Mouse (Mus musculus): Measurements from ENCODE around the gene Slc17a9. TPM values are rescaled to one million over a fixed set of nuclear protein-coding genes. Genes with fewer than 3 reads are reported as not detected.
A peak's percentile ranks its signal among the peaks of the same experiment; 100 is the strongest.

Gene Slc17a9
- polyA plus RNA-seq, 1 experiment from 2014 or later = 0.40 TPM

- peaks cover 37% of the 10 kb centered on the region for H3K4me1 ChIP-seq (ENCODE audit: insufficient read depth, low read length)
- H3K27me3 ChIP-seq (ENCODE audit: insufficient read depth, low read length) = no peaks in the 10 kb centered on the region
- H3K4me3 ChIP-seq (ENCODE audit: low read length) = peak overlapping the region; percentile 94
- peak; percentile 16; the same call in 1 of the 2 replicates for ATAC-seq (ENCODE audit: low FRiP score, low TSS enrichment)
- WGBS = 4% methylated on average over 26 of the region's 26 CpGs
- H3K36me3 ChIP-seq (ENCODE audit: insufficient read depth, low read length) = no peaks in the 10 kb centered on the region
- peak overlapping the region; percentile 98 for H3K9ac ChIP-seq (replicated peaks; ENCODE audit: low read length)
- H3K27ac ChIP-seq (ENCODE audit: low read length) = peak overlapping the region; percentile 98
- H3K9me3 ChIP-seq (ENCODE audit: low read length) = no peaks in the 10 kb centered on the region
- peak overlapping the region; percentile 67 for H3K4me2 ChIP-seq (replicated peaks; ENCODE audit: low read depth, low read length)
Observed at GRCm38 (mm10) chr2:180701053-180701766, 23.9 kb upstream of the Slc17a9 start.

GRCm38 (mm10) chr2:180701767-180702621, 23.1 kb upstream of the Slc17a9 start:
- Histone ChIP-seq H3K4me3 (ENCODE audit: low read length) (peak overlapping the region; percentile 94), H3K9me3 (ENCODE audit: low read length) (no peaks in the 10 kb centered on the region), H3K4me2 (replicated peaks; ENCODE audit: low read depth, low read length) (peak overlapping the region; percentile 67), H3K9ac (replicated peaks; ENCODE audit: low read length) (peak overlapping the region; percentile 98), H3K4me1 (ENCODE audit: insufficient read depth, low read length) (peaks cover 34% of the 10 kb centered on the region), H3K27me3 (ENCODE audit: insufficient read depth, low read length) (no peaks in the 10 kb centered on the region), H3K36me3 (ENCODE audit: insufficient read depth, low read length) (no peaks in the 10 kb centered on the region), H3K27ac (ENCODE audit: low read length) (peak overlapping the region; percentile 98)
- peak; percentile 96 for ATAC-seq (ENCODE audit: low FRiP score, low TSS enrichment)
- under 1% methylated on average over 65 of the region's 66 CpGs for WGBS

DNA sequence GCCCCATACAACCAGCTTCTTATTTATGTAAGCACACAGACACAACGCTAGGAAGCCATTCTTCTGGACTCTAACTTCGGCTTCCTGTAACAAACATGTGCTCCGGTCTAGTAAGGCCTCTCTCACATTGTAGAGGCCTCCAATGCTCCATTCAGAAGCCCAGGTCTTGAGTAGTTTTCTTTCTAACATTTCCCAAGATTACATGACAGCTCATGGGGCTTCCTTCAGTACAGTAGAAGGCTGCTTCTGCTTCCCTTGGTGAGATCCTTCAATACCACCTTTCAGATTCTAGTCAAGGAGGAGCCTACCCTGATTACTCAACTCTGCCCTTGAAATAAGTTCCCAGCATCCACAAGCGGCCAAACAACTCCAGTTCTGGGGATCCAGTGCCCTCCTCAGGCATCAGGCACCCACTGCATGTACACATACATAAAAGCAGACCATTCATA, 22.3 kb upstream of the Slc17a9 start:
- peak overlapping the region; percentile 98 for H3K9ac ChIP-seq (replicated peaks; ENCODE audit: low read length)
- H3K4me3 ChIP-seq (ENCODE audit: low read length) = peak overlapping the region; percentile 94
- H3K36me3 ChIP-seq (ENCODE audit: insufficient read depth, low read length) = no peaks in the 10 kb centered on the region
- H3K4me1 ChIP-seq (ENCODE audit: insufficient read depth, low read length) = peaks cover 34% of the 10 kb centered on the region
- H3K4me2 ChIP-seq (replicated peaks; ENCODE audit: low read depth, low read length) = peak overlapping the region; percentile 67
- no peaks in the 10 kb centered on the region for H3K9me3 ChIP-seq (ENCODE audit: low read length)
- 32% methylated on average over 4 of the region's 4 CpGs for WGBS
- H3K27ac ChIP-seq (ENCODE audit: low read length) = peak overlapping the region; percentile 98
- H3K27me3 ChIP-seq (ENCODE audit: insufficient read depth, low read length) = no peaks in the 10 kb centered on the region
- no peak for ATAC-seq (ENCODE audit: low FRiP score, low TSS enrichment)

DNA sequence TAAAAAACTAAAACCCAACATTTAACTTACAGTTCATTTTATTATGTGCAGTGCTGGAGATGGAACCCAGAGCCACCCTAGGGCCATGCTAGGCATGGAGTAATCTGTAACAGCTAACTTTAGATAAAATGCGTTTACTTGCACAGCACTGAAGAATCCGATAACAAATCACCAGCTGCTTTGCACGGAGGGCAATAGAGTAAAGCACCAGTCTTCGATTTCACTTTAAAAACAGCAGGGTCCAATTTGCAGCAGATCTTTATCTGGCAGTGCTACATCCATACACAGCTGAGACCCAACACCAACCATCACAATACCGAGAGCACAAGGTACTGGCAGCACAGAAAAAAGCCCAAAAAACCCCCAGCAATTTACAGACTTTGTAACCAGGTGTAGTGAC, 21.9 kb upstream of the Slc17a9 start:
- peaks cover 37% of the 10 kb centered on the region for H3K4me1 ChIP-seq (ENCODE audit: insufficient read depth, low read length)

DNA sequence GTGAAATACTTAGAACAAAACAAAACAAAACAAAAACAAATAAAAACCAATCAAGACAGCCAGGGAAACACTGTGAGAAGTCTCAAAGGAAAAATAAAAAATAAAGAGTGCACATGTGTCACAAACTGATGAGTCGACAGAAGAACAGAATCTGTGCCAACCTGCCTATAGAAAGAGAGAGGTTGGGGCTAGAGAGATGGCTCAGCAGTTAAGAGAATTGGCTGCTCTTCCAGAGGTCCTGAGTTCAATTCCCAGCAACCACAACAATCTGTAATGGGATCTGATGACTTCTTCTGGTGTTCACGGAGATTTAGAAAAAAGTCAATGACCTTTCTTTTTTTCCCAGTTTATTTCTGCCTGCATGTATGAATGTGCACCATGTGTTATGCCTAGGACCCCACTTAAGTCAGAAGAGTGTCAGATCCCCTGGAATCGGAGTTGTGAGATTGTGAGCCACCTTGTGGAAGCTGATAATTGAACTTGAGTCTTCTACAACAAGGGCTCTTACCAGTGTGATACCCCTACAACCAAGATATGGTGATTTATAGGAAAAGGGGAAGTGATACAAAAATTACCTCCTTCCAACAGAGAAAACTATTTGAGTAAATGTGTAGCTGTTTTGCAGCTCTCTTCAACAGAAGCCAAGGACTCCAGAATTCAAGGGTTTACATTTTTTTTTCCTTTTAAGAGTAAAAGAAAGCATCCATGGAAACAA, 21.3 kb upstream of the Slc17a9 start:
- Histone ChIP-seq H3K4me1 (ENCODE audit: insufficient read depth, low read length) (peaks cover 43% of the 10 kb centered on the region), H3K27ac (ENCODE audit: low read length) (no peak overlapping the region), H3K4me2 (replicated peaks; ENCODE audit: low read depth, low read length) (no peak overlapping the region), H3K4me3 (ENCODE audit: low read length) (no peak overlapping the region), H3K9ac (replicated peaks; ENCODE audit: low read length) (no peak overlapping the region), H3K9me3 (ENCODE audit: low read length) (no peaks in the 10 kb centered on the region), H3K36me3 (ENCODE audit: insufficient read depth, low read length) (no peaks in the 10 kb centered on the region), H3K27me3 (ENCODE audit: insufficient read depth, low read length) (no peaks in the 10 kb centered on the region)
- ATAC-seq (ENCODE audit: low FRiP score, low TSS enrichment) = no peak
- 68% methylated on average over 3 of the region's 3 CpGs for WGBS

More for the DNA sequence above, 21.9 kb upstream of the Slc17a9 start:
- Histone ChIP-seq H3K27me3 (ENCODE audit: insufficient read depth, low read length) (no peaks in the 10 kb centered on the region), H3K27ac (ENCODE audit: low read length) (peak overlapping the region; percentile 98; the same call in 1 of the 2 replicates), H3K9ac (replicated peaks; ENCODE audit: low read length) (no peak overlapping the region), H3K4me2 (replicated peaks; ENCODE audit: low read depth, low read length) (peak overlapping the region; percentile 67; the same call in 1 of the 2 replicates), H3K4me3 (ENCODE audit: low read length) (no peak overlapping the region), H3K36me3 (ENCODE audit: insufficient read depth, low read length) (no peaks in the 10 kb centered on the region), H3K9me3 (ENCODE audit: low read length) (no peaks in the 10 kb centered on the region)
- WGBS = 80% methylated on average over 5 of the region's 5 CpGs
- ATAC-seq (ENCODE audit: low FRiP score, low TSS enrichment) = no peak

DNA sequence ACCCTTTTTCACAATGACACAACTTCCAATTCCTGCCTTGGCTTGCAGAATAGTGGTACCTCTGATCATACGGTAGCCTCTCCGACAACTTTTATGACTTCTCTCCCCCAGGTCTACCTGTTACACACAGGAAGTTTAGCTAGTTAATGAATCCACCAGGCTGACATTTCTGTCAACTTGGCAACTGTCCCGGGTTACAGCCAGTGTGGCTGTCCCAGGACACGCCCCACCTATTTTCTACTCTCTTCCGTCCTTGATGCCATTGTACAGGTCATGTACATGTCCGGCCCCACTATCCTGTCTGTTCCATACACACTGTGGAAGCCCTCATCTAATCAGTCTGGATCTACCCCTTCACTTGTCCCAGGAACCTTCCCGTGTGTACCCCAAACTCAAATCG, 20.5 kb upstream of the Slc17a9 start:
- WGBS = 61% methylated on average over 8 of the region's 8 CpGs
- peaks cover 42% of the 10 kb centered on the region for H3K4me1 ChIP-seq (ENCODE audit: insufficient read depth, low read length)
- no peak for ATAC-seq (ENCODE audit: low FRiP score, low TSS enrichment)
- no peak overlapping the region for H3K4me2 ChIP-seq (replicated peaks; ENCODE audit: low read depth, low read length)
- H3K9me3 ChIP-seq (ENCODE audit: low read length) = no peaks in the 10 kb centered on the region
- H3K4me3 ChIP-seq (ENCODE audit: low read length) = no peak overlapping the region
- peak overlapping the region; percentile 31; the same call in 1 of the 2 replicates for H3K27ac ChIP-seq (ENCODE audit: low read length)
- H3K9ac ChIP-seq (replicated peaks; ENCODE audit: low read length) = no peak overlapping the region
- H3K36me3 ChIP-seq (ENCODE audit: insufficient read depth, low read length) = no peaks in the 10 kb centered on the region
- H3K27me3 ChIP-seq (ENCODE audit: insufficient read depth, low read length) = no peaks in the 10 kb centered on the region

DNA sequence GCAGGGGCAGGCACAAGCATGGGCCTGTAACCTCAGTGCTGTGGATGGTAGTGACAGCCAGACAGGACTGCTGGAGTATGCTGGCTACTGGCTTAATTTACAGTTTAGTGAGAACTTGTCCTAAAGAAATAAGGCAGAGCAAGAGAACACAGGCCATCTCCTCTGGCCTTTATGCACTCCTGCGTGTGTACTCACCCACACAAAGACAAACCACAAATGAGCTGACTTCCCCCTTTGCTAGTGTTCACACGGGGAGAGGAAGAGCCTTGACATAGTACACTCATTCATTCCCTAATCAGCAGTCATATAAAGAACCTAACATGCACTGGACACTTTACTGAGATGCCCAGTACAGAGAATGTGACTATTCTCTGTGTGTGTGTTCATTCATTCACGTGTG, 20.0 kb upstream of the Slc17a9 start:
- Histone ChIP-seq H3K9ac (replicated peaks; ENCODE audit: low read length) (no peak overlapping the region), H3K9me3 (ENCODE audit: low read length) (no peaks in the 10 kb centered on the region), H3K4me1 (ENCODE audit: insufficient read depth, low read length) (peaks cover 37% of the 10 kb centered on the region), H3K4me2 (replicated peaks; ENCODE audit: low read depth, low read length) (no peak overlapping the region), H3K36me3 (ENCODE audit: insufficient read depth, low read length) (no peaks in the 10 kb centered on the region), H3K27ac (ENCODE audit: low read length) (peak overlapping the region; percentile 31; the same call in 1 of the 2 replicates), H3K27me3 (ENCODE audit: insufficient read depth, low read length) (no peaks in the 10 kb centered on the region), H3K4me3 (ENCODE audit: low read length) (no peak overlapping the region)
- 83% methylated on average over 3 of the region's 3 CpGs for WGBS
- no peak for ATAC-seq (ENCODE audit: low FRiP score, low TSS enrichment)

DNA sequence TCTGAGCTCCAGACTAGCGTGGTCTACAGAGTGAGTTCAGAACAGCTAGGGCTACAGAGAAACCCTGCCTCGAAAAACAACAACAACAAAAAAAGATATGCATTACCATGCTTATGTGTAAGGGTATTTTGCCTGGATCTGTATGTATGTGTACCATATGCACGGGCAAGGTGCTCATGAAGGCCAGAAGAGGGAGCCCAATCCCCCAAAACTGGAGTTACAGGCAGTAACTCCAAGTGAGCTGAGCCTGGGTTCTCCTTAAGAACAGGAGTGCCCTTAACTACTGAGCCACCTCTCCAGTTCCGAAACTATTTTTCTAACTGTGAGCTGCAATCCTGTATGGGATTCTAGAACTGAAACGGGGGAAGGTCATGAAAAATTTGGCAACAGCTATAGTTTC, 19.1 kb upstream of the Slc17a9 start:
- H3K9ac ChIP-seq (replicated peaks; ENCODE audit: low read length) = no peak overlapping the region
- no peak for ATAC-seq (ENCODE audit: low FRiP score, low TSS enrichment)

DNA sequence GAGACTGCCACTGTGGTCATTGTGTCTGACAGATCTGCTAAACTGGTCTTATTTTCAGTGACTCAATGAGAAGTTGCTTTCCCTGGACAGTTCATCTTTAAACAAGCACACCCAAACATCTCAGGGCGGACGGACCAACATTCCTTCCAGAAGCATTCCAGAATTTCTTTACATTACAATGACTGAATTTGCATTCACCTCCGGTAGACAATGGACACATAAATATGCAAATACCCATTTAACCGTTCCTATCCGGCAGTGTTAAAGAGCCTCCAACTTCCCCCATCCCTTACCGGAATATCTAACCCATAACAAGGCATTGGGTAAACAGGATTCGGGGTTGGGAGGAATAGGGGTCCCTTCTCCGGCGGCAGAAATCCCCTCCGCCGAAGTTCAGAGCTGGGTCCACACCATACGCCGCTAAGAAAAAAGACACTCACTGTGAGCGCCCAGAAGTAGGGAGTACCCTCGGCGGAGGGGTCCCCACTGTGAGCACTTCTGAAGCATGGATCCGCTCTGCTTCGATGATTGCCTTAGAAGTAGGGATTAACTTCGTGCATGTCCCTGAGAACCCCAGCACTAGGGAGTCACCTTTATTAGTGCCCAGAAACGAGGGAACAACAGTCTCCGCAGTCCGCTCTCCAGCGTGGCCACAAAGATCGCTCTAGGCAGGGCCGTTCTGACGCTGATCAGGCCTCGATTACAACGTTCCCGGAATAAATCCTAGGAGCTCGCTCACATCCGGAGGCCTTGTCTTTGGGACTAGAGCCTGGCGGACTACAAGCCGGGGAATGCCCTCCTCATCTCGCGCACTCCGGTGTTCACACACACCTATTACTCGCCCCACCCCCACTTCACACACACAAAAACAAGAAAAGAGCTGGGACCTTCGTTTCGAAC, 15.8 kb upstream of the Slc17a9 start:
- H3K4me1 ChIP-seq (ENCODE audit: insufficient read depth, low read length) = peaks cover 28% of the 10 kb centered on the region
- WGBS = under 1% methylated on average over 39 of the region's 39 CpGs
- H3K9me3 ChIP-seq (ENCODE audit: low read length) = no peaks in the 10 kb centered on the region
- peak overlapping the region; percentile 94 for H3K4me2 ChIP-seq (replicated peaks; ENCODE audit: low read depth, low read length)
- peak overlapping the region; percentile 72 for H3K4me3 ChIP-seq (ENCODE audit: low read length)
- H3K9ac ChIP-seq (replicated peaks; ENCODE audit: low read length) = peak overlapping the region; percentile 98
- H3K27me3 ChIP-seq (ENCODE audit: insufficient read depth, low read length) = no peaks in the 10 kb centered on the region
- peak overlapping the region; percentile 91 for H3K27ac ChIP-seq (ENCODE audit: low read length)
- H3K36me3 ChIP-seq (ENCODE audit: insufficient read depth, low read length) = peaks cover 4% of the 10 kb centered on the region
- ATAC-seq (ENCODE audit: low FRiP score, low TSS enrichment) = peak; percentile 76

More for the DNA sequence above, 19.1 kb upstream of the Slc17a9 start:
- H3K27ac ChIP-seq (ENCODE audit: low read length) = no peak overlapping the region
- H3K9me3 ChIP-seq (ENCODE audit: low read length) = no peaks in the 10 kb centered on the region
- H3K4me2 ChIP-seq (replicated peaks; ENCODE audit: low read depth, low read length) = no peak overlapping the region
- H3K27me3 ChIP-seq (ENCODE audit: insufficient read depth, low read length) = no peaks in the 10 kb centered on the region
- 94% methylated on average over 5 of the region's 5 CpGs for WGBS
- no peaks in the 10 kb centered on the region for H3K36me3 ChIP-seq (ENCODE audit: insufficient read depth, low read length)
- peaks cover 31% of the 10 kb centered on the region for H3K4me1 ChIP-seq (ENCODE audit: insufficient read depth, low read length)
- no peak overlapping the region for H3K4me3 ChIP-seq (ENCODE audit: low read length)
